Mouse (Mus musculus) ES-E14 (cell line): Measurements from ENCODE around the gene Cadm2.

Source experiments
- MAFK ChIP-seq: IDR thresholded peaks from 2 replicates; pipeline ENCODE4 v1.6.1; 2014; ENCODE audit warnings: mild to moderate bottlenecking, low read depth, low read length, inconsistent platforms; ENCODE audit not compliant: insufficient read depth
- ZC3H11A ChIP-seq: IDR thresholded peaks from 2 replicates; pipeline ENCODE4 v1.6.1; 2012; ENCODE audit warnings: low read depth, mild to moderate bottlenecking, inconsistent platforms, low read length, borderline replicate concordance

- TF ChIP-seq MAFK (no peak), ZC3H11A (no peak)
Measured at GRCm38 (mm10) chr16:67609116-67609515, 11.6 kb downstream of the Cadm2 start.
